Mouse (Mus musculus) cortical plate, adult 2 months (tissue): ENCODE results near the gene Btbd8. TPM values are rescaled to one million over a fixed set of nuclear protein-coding genes. Genes with fewer than 3 reads are reported as not detected.

Experiments used
- H3K27ac ChIP-seq: fragments of 200-500 bp; 2 replicates; pipeline ENCODE4 v1.5.1; 2012; ENCODE audit warnings: low read length, control low read depth, inconsistent platforms; ENCODE audit not compliant: insufficient read depth
- H3K4me1 ChIP-seq: fragments of 200-500 bp; 2 replicates; pipeline ENCODE4 v1.6.1; 2011; ENCODE audit warnings: low read length; ENCODE audit not compliant: control insufficient read depth, insufficient read depth
- H3K4me3 ChIP-seq: fragments of 200-500 bp; 2 replicates; pipeline ENCODE4 v1.5.1; 2011; ENCODE audit warnings: mild to moderate bottlenecking, low read length, control low read depth; ENCODE audit not compliant: insufficient read depth
- CTCF ChIP-seq: fragments of 200-500 bp; IDR thresholded peaks from 2 replicates; pipeline ENCODE4 v1.5.1; 2011; ENCODE audit warnings: mild to moderate bottlenecking, control low read depth, low read length; ENCODE audit not compliant: insufficient read depth; ENCODE audit errors: extremely low read depth
- POLR2A ChIP-seq: fragments of 200-500 bp; IDR thresholded peaks from 2 replicates; pipeline ENCODE4 v1.6.1; 2011; ENCODE audit warnings: mild to moderate bottlenecking, low read length, control low read depth; ENCODE audit not compliant: insufficient read depth; ENCODE audit errors: extremely low read depth
- polyA plus RNA-seq: library from polyadenylated mRNA; depleted of rRNA; stranded (reverse); fragments of >200 nt; gene quantifications from 2 replicates; pipeline ENCODE4 v1.2.3, GENCODE M21; 2012

Btbd8 gene
- polyA plus RNA-seq, 1 experiment = 98.0 TPM

GRCm38 (mm10) chr5:107491036-107491435 lies 53.2 kb downstream of the Btbd8 start:
- no peak overlapping the region for H3K27ac ChIP-seq
- TF ChIP-seq POLR2A (no peak), CTCF (no peak)
- no peak overlapping the region for H3K4me3 ChIP-seq
- H3K4me1 ChIP-seq = peaks cover 1% of the 10 kb centered on the region

- no peak for TF ChIP-seq POLR2A
- no peak for TF ChIP-seq CTCF
- Histone ChIP-seq H3K4me1 (peaks cover 1% of the 10 kb centered on the region), H3K27ac (no peak overlapping the region), H3K4me3 (no peak overlapping the region)
Measured at GRCm38 (mm10) chr5:107492471-107492870, 54.7 kb downstream of the Btbd8 start.

GRCm38 (mm10) chr5:107494759-107495158 lies 57.0 kb downstream of the Btbd8 start:
- H3K4me1 ChIP-seq = peaks cover 1% of the 10 kb centered on the region
- TF ChIP-seq CTCF (no peak), POLR2A (no peak)

GRCm38 (mm10) chr5:107496047-107496446 lies 58.2 kb downstream of the Btbd8 start:
- Histone ChIP-seq H3K27ac (no peak overlapping the region), H3K4me1 (peaks cover 1% of the 10 kb centered on the region), H3K4me3 (no peak overlapping the region)
- TF ChIP-seq CTCF (no peak), POLR2A (no peak)

More at GRCm38 (mm10) chr5:107494759-107495158, 57.0 kb downstream of the Btbd8 start:
- H3K27ac ChIP-seq = no peak overlapping the region
- H3K4me3 ChIP-seq = no peak overlapping the region

- Histone ChIP-seq H3K4me3 (peak overlapping the region; percentile 90), H3K27ac (peak overlapping the region; percentile 96), H3K4me1 (no peaks in the 10 kb centered on the region; the same call in none of the 2 replicates)
- TF ChIP-seq CTCF = no peak
- TF ChIP-seq POLR2A = peak; percentile 99
Measured at GRCm38 (mm10) chr5:107497519-107498501, 60.0 kb downstream of the Btbd8 start.

GRCm38 (mm10) chr5:107498806-107499310 lies 61.1 kb downstream of the Btbd8 start:
- H3K27ac ChIP-seq = peak overlapping the region; percentile 57
- TF ChIP-seq CTCF (no peak), POLR2A (no peak)
- H3K4me1 ChIP-seq = peaks cover 2% of the 10 kb centered on the region
- peak overlapping the region; percentile 90 for H3K4me3 ChIP-seq

- no peak for TF ChIP-seq POLR2A
- no peak for TF ChIP-seq CTCF
- no peak overlapping the region for H3K27ac ChIP-seq
- peak overlapping the region; percentile 36 for H3K4me3 ChIP-seq
- peaks cover 2% of the 10 kb centered on the region for H3K4me1 ChIP-seq
Measured at GRCm38 (mm10) chr5:107499891-107500535, 62.2 kb downstream of the Btbd8 start.

GRCm38 (mm10) chr5:107500741-107501140 lies 62.9 kb downstream of the Btbd8 start:
- H3K4me3 ChIP-seq = no peak overlapping the region; the same call in 1 of the 2 replicates
- H3K27ac ChIP-seq = no peak overlapping the region
- peaks cover 2% of the 10 kb centered on the region for H3K4me1 ChIP-seq
- TF ChIP-seq CTCF = no peak

- TF ChIP-seq POLR2A = no peak
- TF ChIP-seq CTCF = no peak
- Histone ChIP-seq H3K4me1 (peaks cover 4% of the 10 kb centered on the region), H3K27ac (no peak within 1 kb of the TSS), H3K4me3 (no peak within 1 kb of the TSS)
Measured at GRCm38 (mm10) chr5:107507321-107507720, 69.5 kb downstream of the Btbd8 start, which contains the start of gene Gm42669. TSS of gene Gm42669 (plus strand) at chr5:107507621.
